Mouse (Mus musculus): ENCODE results near the gene 2810021J22Rik. TPM values are rescaled to one million over a fixed set of nuclear protein-coding genes. Genes with fewer than 3 reads are reported as not detected.
"Not testable (repeated sequence)": the region's sequence is repeated elsewhere in the genome, so short reads cannot be mapped to it uniquely, and the experiment has no call there.

The 2810021J22Rik gene
- total RNA-seq (2014; fragmentation: Nextera tagmentation): 1.5 and 10.3 TPM in 2 replicates
- total RNA-seq (2017): 0.46 and 1.7 TPM in 2 replicates
- 0.02 TPM in 2 replicates for polyA plus RNA-seq (2012)

GRCm38 (mm10) chr11:58867039-58867953 lies at the start of gene 2810021J22Rik:
Gene 2810021J22Rik (plus strand): TSS chr11:58867216.
- ATAC-seq (ENCODE audit: extremely low read depth, insufficient number of reproducible peaks, low FRiP score, poor library complexity, severe bottlenecking) (no peak), DNase-seq (ENCODE audit: low spot score) (no peak)
- H3K9me3 ChIP-seq (replicated peaks): no peaks in the 10 kb centered on the region
- peaks cover 10% of the 10 kb centered on the region for H3K27me3 ChIP-seq (ENCODE audit: insufficient read depth, low read length)
- no peak within 1 kb of the TSS for H3K4me3 ChIP-seq (ENCODE audit: low read depth, low read length)
- H3K36me3 ChIP-seq (replicated peaks): no peaks in the 10 kb centered on the region
- no peak for TF ChIP-seq TAL1 (conservative IDR thresholded peaks at IDR 0.05; ENCODE audit: low read depth, low read length)
- TF ChIP-seq CTCF (IDR thresholded peaks at IDR 0.05; ENCODE audit: low read depth, low read length): no peak
- no peak for TF ChIP-seq POLR2AphosphoS5 (IDR thresholded peaks at IDR 0.05; ENCODE audit: insufficient replicate concordance, low read depth, low read length)
- no peak for TF ChIP-seq GATA1 (IDR thresholded peaks at IDR 0.05; ENCODE audit: borderline replicate concordance, low read length)
- no peak for TF ChIP-seq GATA2 (IDR thresholded peaks at IDR 0.05; ENCODE audit: borderline replicate concordance, low read depth, low read length)
- no peaks in the 10 kb centered on the region for H3K4me1 ChIP-seq (ENCODE audit: insufficient read depth, low read depth, low read length)

- not testable (repeated sequence) for DNase-seq (ENCODE audit: low spot score); H3K4me3 ChIP-seq (ENCODE audit: low read depth, low read length); H3K27me3 ChIP-seq (ENCODE audit: insufficient read depth, low read length); H3K4me1 ChIP-seq (ENCODE audit: insufficient read depth, low read depth, low read length); H3K36me3 ChIP-seq (replicated peaks); ATAC-seq (ENCODE audit: extremely low read depth, insufficient number of reproducible peaks, low FRiP score, poor library complexity, severe bottlenecking); H3K9me3 ChIP-seq (replicated peaks)
Observed at GRCm38 (mm10) chr11:58828937-58829336, 38.1 kb upstream of the 2810021J22Rik start, which contains the start of gene Olfr312. Gene Olfr312 (plus strand): TSS chr11:58829237.

DNA sequence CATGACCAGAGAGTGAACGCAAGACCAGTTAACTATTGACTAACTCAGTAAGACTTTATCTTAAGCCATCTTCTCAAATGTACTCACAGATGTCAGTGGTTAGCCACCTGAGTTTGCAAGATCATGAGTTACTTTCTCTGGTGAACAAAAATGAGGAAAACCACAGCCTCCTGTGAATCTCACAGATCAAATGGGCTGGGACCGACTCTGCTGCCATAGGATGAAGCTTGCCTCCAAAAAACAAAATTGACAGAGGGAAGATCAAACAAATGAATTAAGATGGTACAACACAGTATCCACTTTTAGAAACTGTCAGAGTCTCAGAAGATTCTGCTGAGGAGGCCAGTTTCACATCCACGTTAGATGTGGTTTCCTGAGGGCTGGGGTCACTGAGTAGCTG lies 37.3 kb upstream of the 2810021J22Rik start:
- no peaks in the 10 kb centered on the region for H3K9me3 ChIP-seq (replicated peaks)
- H3K36me3 ChIP-seq (replicated peaks): no peaks in the 10 kb centered on the region
- TF ChIP-seq TAL1 (conservative IDR thresholded peaks at IDR 0.05; ENCODE audit: low read depth, low read length): no peak
- TF ChIP-seq CTCF (IDR thresholded peaks at IDR 0.05; ENCODE audit: low read depth, low read length): no peak
- no peak for TF ChIP-seq GATA1 (IDR thresholded peaks at IDR 0.05; ENCODE audit: borderline replicate concordance, low read length)
- no peak for TF ChIP-seq GATA2 (IDR thresholded peaks at IDR 0.05; ENCODE audit: borderline replicate concordance, low read depth, low read length)
- no peak for TF ChIP-seq POLR2AphosphoS5 (IDR thresholded peaks at IDR 0.05; ENCODE audit: insufficient replicate concordance, low read depth, low read length)
- H3K4me1 ChIP-seq (ENCODE audit: insufficient read depth, low read depth, low read length): no peaks in the 10 kb centered on the region
- 0 out of 2 replicates have a peak, but pooled peaks cover 2% of the 10 kb centered on the region for H3K27me3 ChIP-seq (ENCODE audit: insufficient read depth, low read length)
- no peak for ATAC-seq (ENCODE audit: extremely low read depth, insufficient number of reproducible peaks, low FRiP score, poor library complexity, severe bottlenecking)
- no peak overlapping the region for H3K4me3 ChIP-seq (ENCODE audit: low read depth, low read length)
- DNase-seq (ENCODE audit: low spot score): no peak

DNA sequence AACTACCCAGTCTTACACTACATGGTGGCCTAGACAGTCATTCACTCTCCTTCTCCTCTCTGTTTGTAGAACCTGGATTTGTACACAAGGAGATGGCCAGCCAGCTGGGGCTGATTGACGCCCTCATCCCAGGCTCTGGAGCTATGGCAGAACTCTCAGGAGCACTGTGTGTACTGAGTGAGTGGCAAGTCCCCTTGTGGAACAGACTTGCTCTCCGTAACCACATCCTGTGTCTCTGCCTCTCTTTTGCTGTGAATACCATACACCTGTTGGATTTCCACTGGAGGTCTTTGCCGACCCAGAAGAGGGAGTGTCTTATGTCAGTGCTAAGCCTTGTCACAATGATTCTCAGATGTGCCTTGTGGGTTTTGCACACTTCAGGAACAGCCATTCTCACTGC lies 34.5 kb upstream of the 2810021J22Rik start:
- not testable (repeated sequence) for H3K4me1 ChIP-seq (ENCODE audit: insufficient read depth, low read depth, low read length); H3K9me3 ChIP-seq (replicated peaks); ATAC-seq (ENCODE audit: extremely low read depth, insufficient number of reproducible peaks, low FRiP score, poor library complexity, severe bottlenecking); H3K36me3 ChIP-seq (replicated peaks); H3K27me3 ChIP-seq (ENCODE audit: insufficient read depth, low read length); DNase-seq (ENCODE audit: low spot score); H3K4me3 ChIP-seq (ENCODE audit: low read depth, low read length)

DNA sequence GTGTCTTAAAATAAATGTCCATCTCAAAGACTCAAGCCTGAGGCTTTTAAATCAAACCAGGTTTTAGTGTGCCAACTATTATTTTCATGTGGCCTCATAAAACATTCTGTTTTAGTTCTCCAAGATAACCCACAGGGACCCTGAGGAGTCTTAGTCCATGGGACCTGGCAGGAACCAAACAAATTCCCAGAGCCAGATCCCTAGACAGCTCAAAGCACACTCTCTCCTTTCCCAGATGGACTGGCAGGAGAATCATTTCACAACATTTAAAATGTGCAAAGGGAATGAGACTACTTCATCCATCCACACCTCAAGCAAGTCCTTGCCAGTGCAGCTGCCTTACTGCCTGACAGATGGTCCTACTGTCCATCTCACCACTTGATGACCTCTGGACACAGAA lies 28.1 kb upstream of the 2810021J22Rik start, which contains the start of gene Olfr311:
Olfr311 (plus strand) TSS at position 301 of the 400 bp plus-strand sequence.
- not testable (repeated sequence) for DNase-seq (ENCODE audit: low spot score); H3K4me3 ChIP-seq (ENCODE audit: low read depth, low read length); H3K4me1 ChIP-seq (ENCODE audit: insufficient read depth, low read depth, low read length); H3K27me3 ChIP-seq (ENCODE audit: insufficient read depth, low read length); H3K9me3 ChIP-seq (replicated peaks); H3K36me3 ChIP-seq (replicated peaks); ATAC-seq (ENCODE audit: extremely low read depth, insufficient number of reproducible peaks, low FRiP score, poor library complexity, severe bottlenecking)

GRCm38 (mm10) chr11:58846919-58847461 lies 20.0 kb upstream of the 2810021J22Rik start, which contains the start of gene Gm12258:
Gene Gm12258 (plus strand): TSS chr11:58847158.
- DNase-seq (ENCODE audit: low spot score) (peak; percentile 96), ATAC-seq (ENCODE audit: extremely low read depth, insufficient number of reproducible peaks, low FRiP score, poor library complexity, severe bottlenecking) (peak; percentile 100)
- H3K4me1 ChIP-seq (ENCODE audit: insufficient read depth, low read depth, low read length): peaks cover 16% of the 10 kb centered on the region
- no peaks in the 10 kb centered on the region for H3K27me3 ChIP-seq (ENCODE audit: insufficient read depth, low read length)
- H3K36me3 ChIP-seq (replicated peaks): peaks cover 28% of the 10 kb centered on the region
- no peak for TF ChIP-seq GATA1 (IDR thresholded peaks at IDR 0.05; ENCODE audit: borderline replicate concordance, low read length)
- TF ChIP-seq TAL1 (conservative IDR thresholded peaks at IDR 0.05; ENCODE audit: low read depth, low read length): no peak
- no peak for TF ChIP-seq POLR2AphosphoS5 (IDR thresholded peaks at IDR 0.05; ENCODE audit: insufficient replicate concordance, low read depth, low read length)
- no peak for TF ChIP-seq GATA2 (IDR thresholded peaks at IDR 0.05; ENCODE audit: borderline replicate concordance, low read depth, low read length)
- TF ChIP-seq CTCF (IDR thresholded peaks at IDR 0.05; ENCODE audit: low read depth, low read length): no peak
- peak within 1 kb of the TSS; percentile 73 for H3K4me3 ChIP-seq (ENCODE audit: low read depth, low read length)
- 0 out of 2 replicates have a peak, but pooled peaks cover 3% of the 10 kb centered on the region for H3K9me3 ChIP-seq (replicated peaks)
